Mouse (Mus musculus) heart, adult 10 weeks (tissue): Measurements from ENCODE around the gene Nxn. TPM values are rescaled to one million over a fixed set of nuclear protein-coding genes. Genes with fewer than 3 reads are reported as not detected.

ENCODE experiments used
- polyA plus RNA-seq: library from polyadenylated mRNA; stranded (reverse); fragments of 350-450 nt; fragmentation: Illumina TruSeq; extraction: RNeasy Lipid Tissue Mini Kit (QIAGEN cat#74804); gene quantifications from one replicate; pipeline ENCODE4 v1.2.3, GENCODE M21; 2014; ENCODE audit warnings: low read depth, low replicate concordance

Nxn gene
- polyA plus RNA-seq = 12.9 TPM

DNA sequence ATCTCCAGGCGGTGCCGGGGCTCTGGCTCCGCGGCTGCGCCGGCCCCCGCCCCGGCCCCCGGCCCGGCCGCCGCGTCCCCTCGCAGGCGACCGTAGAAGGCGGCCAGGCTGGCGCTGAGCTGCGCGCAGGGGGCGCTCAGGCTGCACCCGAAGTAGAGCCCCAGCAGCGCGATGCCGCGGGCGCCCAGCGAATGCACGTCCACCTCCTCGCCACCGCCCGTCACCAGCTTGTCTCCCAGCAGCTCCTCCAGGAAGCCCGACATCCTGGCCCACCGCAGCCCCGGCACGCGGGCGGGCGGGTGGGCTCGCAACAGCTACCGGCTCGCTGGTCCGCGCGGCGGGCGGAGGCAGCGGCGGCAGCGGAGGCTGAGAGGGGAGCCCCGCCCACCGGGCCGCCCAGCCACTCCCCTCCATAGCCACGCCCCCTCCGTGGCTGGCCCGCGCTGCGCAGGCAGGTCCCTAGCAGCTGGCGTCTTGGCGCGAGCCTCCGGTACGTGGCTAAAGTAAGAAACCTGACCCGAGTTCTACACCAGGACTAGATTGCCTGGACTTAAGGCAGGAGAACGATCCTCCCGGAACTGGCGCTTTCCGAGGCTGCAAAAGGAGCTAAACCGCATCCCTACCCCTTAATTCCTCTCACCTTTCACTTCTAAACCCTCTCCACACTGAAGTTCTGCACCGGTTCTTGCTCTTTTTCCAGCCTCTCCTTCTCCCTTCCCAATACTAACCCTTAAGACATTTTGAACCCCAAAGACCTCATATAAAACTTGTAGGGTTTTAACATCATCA lies at the start of gene Nxn:
Gene Nxn (minus strand): TSS at position 343 of the 789 bp plus-strand sequence.

GRCm38 (mm10) chr11:76406702-76407583 lies 8.0 kb upstream of the Nxn start, which contains the start of gene Timm22:
Timm22 (plus strand) TSS chr11:76406952.

GRCm38 (mm10) chr11:76242901-76243810 lies 155.8 kb downstream of the Nxn start, which contains the start of the genes Mrm3 and Glod4:
Mrm3 (plus strand) TSS chr11:76243715.
Glod4 (minus strand) TSS chr11:76243725.

GRCm38 (mm10) chr11:76217390-76217800 lies 181.5 kb downstream of the Nxn start, which contains the start of the genes Dbil5 and Gemin4:
Dbil5 (plus strand) TSS chr11:76217608.
Gemin4 (minus strand) TSS chr11:76217664.

Other genes with a start within 250 kb of the Nxn start
- gene Vps53, start 219.5 kb downstream of the Nxn start, polyA plus RNA-seq = 23.3 TPM
- gene Fam57a, start 219.5 kb downstream of the Nxn start, polyA plus RNA-seq = 4.8 TPM
- gene Dbil5, start 181.5 kb downstream of the Nxn start, polyA plus RNA-seq = not detected
- 4.8 TPM for gene Gemin4, start 181.5 kb downstream of the Nxn start, polyA plus RNA-seq
- 28.5 TPM for gene Mrm3, start 155.4 kb downstream of the Nxn start, polyA plus RNA-seq
- 48.7 TPM for gene Glod4, start 155.4 kb downstream of the Nxn start, polyA plus RNA-seq
- gene Timm22, start 7.8 kb upstream of the Nxn start, polyA plus RNA-seq = 27.8 TPM
- gene Abr, start 223.2 kb upstream of the Nxn start, polyA plus RNA-seq = 27.9 TPM